Mouse (Mus musculus) MEL (cell line): ENCODE results near the gene Cops2.

Experiments used
- CTCF ChIP-seq, 3 experiments: IDR thresholded peaks in 2 of 3; conservative IDR thresholded peaks in 1 of 3; 2 replicates each; pipeline ENCODE4 v1.5.1; 2011 to 2012; ENCODE audit warnings: low read length in 3 of 3, low read depth in 2 of 3, mild to moderate bottlenecking in 2 of 3, improper control_type of control experiment in 1 of 3, inconsistent platforms in 1 of 3, mixed read lengths in 1 of 3, moderate library complexity in 1 of 3; ENCODE audit not compliant: control insufficient read depth in 1 of 3, insufficient read depth in 1 of 3, poor library complexity in 1 of 3, severe bottlenecking in 1 of 3
- E2F4 ChIP-seq: IDR thresholded peaks from 2 replicates; pipeline ENCODE4 v1.6.1; 2011; ENCODE audit warnings: low read depth, low read length, improper control_type of control experiment, borderline replicate concordance
- HCFC1 ChIP-seq: IDR thresholded peaks from 2 replicates; pipeline ENCODE4 v1.6.1; 2012; ENCODE audit warnings: low read depth, mild to moderate bottlenecking, inconsistent platforms, low read length, improper control_type of control experiment, moderate library complexity
- NELFE ChIP-seq: IDR thresholded peaks from 2 replicates; pipeline ENCODE4 v1.6.1; 2011; ENCODE audit warnings: low read depth, low read length, improper control_type of control experiment
- POLR2A ChIP-seq, 2 experiments: IDR thresholded peaks; 2 replicates each; pipeline ENCODE4 v1.6.1; 2011 to 2012; ENCODE audit warnings: low read length in 2 of 2, mild to moderate bottlenecking in 2 of 2, control low read depth in 1 of 2, improper control_type of control experiment in 1 of 2, low read depth in 1 of 2, moderate library complexity in 1 of 2; ENCODE audit not compliant: control insufficient read depth in 1 of 2, insufficient read depth in 1 of 2, poor library complexity in 1 of 2
- POLR2AphosphoS2 ChIP-seq: IDR thresholded peaks from 2 replicates; pipeline ENCODE4 v1.6.1; 2011; ENCODE audit warnings: low read length, improper control_type of control experiment
- RAD21 ChIP-seq: IDR thresholded peaks from 2 replicates; pipeline ENCODE4 v1.6.1; 2011; ENCODE audit warnings: mild to moderate bottlenecking, low read depth, low read length, improper control_type of control experiment
- TCF12 ChIP-seq: IDR thresholded peaks from 2 replicates; pipeline ENCODE4 v1.6.1; 2014; ENCODE audit warnings: low read depth, mild to moderate bottlenecking, inconsistent platforms, low read length, improper control_type of control experiment, moderate library complexity
- UBTF ChIP-seq: IDR thresholded peaks from 2 replicates; pipeline ENCODE4 v1.6.1; 2012; ENCODE audit warnings: low read depth, mild to moderate bottlenecking, inconsistent platforms, low read length, improper control_type of control experiment, moderate library complexity, borderline replicate concordance; ENCODE audit not compliant: insufficient read depth
- ZC3H11A ChIP-seq: IDR thresholded peaks from 2 replicates; pipeline ENCODE4 v1.6.1; 2012; ENCODE audit warnings: low read depth, mild to moderate bottlenecking, inconsistent platforms, low read length, improper control_type of control experiment

DNA sequence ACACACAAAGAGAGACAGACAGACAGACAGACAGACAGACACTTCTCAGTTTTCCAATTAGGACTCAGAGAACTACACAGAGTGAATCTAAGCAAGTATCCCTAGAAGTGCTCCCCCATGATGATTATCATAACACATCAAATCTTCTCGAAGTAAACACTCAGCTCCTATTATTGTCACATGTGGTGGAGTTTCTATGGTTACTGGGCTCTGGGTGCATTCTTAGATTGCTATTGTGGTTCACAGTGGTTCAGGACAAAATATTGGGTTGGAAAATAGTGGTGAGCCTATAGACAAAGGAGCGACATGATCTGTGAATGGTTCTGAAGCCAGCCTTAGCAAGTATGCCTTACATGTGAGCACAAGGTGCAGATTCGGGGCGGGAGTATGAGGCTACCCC is 57.0 kb downstream of the Cops2 start:
- no peak for TF ChIP-seq CTCF (IDR thresholded peaks at IDR 0.05 in 2 of 3, conservative IDR thresholded peaks at IDR 0.05 in 1 of 3; ENCODE audit: control insufficient read depth in 1 of 3, insufficient read depth in 1 of 3, low read depth in 2 of 3, low read length in 3 of 3, poor library complexity in 1 of 3, severe bottlenecking in 1 of 3)
- TF ChIP-seq POLR2A (IDR thresholded peaks at IDR 0.05; ENCODE audit: control insufficient read depth in 1 of 2, insufficient read depth in 1 of 2, low read depth in 1 of 2, low read length in 2 of 2, poor library complexity in 1 of 2): no peak
- TF ChIP-seq RAD21: no peak
- TF ChIP-seq NELFE: no peak
- no peak for TF ChIP-seq POLR2AphosphoS2
- no peak for TF ChIP-seq TCF12
- no peak for TF ChIP-seq UBTF
- no peak for TF ChIP-seq ZC3H11A
- TF ChIP-seq HCFC1: no peak
- no peak for TF ChIP-seq E2F4
